In the genomic region with DNA sequence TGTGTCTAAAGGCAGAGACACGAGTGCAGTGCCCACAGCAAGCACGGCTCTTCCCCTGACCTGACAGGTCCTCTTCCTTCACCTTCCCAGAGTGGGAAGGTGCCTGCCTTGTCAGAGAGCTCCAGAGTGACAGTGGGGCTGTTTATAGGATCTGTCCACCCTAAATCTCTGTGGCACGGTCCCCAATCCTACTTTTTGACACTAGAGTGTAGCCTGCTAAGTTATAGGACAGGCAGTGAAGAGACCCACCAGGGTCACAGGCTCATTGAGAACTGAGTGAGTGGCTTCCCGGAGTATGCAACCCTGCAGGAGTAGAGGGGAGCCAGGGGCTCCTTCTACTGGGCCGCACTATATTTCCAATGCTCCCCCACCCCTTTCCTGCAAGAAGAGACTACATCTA, we compare ENCODE assay signal across 17 mouse cellular contexts. TPM values are rescaled to one million over a fixed set of nuclear protein-coding genes. Genes with fewer than 3 reads are reported as not detected.
DNase-seq lines count a peak whose midpoint lies in the region; ATAC-seq and TF ChIP-seq lines count a peak whose summit lies in the region.
"Had no signal": no experiment of that assay in that cellular context is flagged by ENCODE, and none has a peak within 500 bp of the region (broad histone marks: within the 10 kb centered on the region; RNA-seq: fewer than 3 reads in every experiment).

No protein-coding gene starts in this region.

- H3K9me3 ChIP-seq in lung, postnatal 0 days (ENCODE audit: low read length): no peaks in the 10 kb centered on the region
- H3K9me3 ChIP-seq: embryonic facial prominence, embryonic 12.5 days; neural tube, embryonic 12.5 days had no signal

- H3K27me3 ChIP-seq in lung, postnatal 0 days (replicated peaks; ENCODE audit: insufficient read depth, low read length): no peaks in the 10 kb centered on the region
- H3K27me3 ChIP-seq: embryonic facial prominence, embryonic 12.5 days; neural tube, embryonic 12.5 days had no signal

- no peak overlapping the region for H3K9ac ChIP-seq in lung, postnatal 0 days (replicated peaks; ENCODE audit: low read depth)
- H3K9ac ChIP-seq: embryonic facial prominence, embryonic 12.5 days; hindbrain, embryonic 14.5 days; neural tube, embryonic 12.5 days had no signal

- no peak for TF ChIP-seq EP300 in lung, postnatal 0 days (IDR thresholded peaks at IDR 0.05)

- H3K36me3 ChIP-seq in lung, postnatal 0 days (ENCODE audit: insufficient read depth, low read length): no peaks in the 10 kb centered on the region
- H3K36me3 ChIP-seq: neural tube, embryonic 12.5 days had no signal

- intact Hi-C loops in gastrocnemius, adult 2 months (cut with DNase I): no loop called here

- no peak for TF ChIP-seq CTCF in gastrocnemius, adult 2 months (IDR thresholded peaks at IDR 0.05)
- TF ChIP-seq CTCF in lung, postnatal 0 days (IDR thresholded peaks at IDR 0.05): no peak

- H3K4me2 ChIP-seq in lung, postnatal 0 days (replicated peaks; ENCODE audit: low read depth, low read length): 0 out of 2 replicates have a peak overlapping the region, but pooled peaks have one; percentile 27
- H3K4me2 ChIP-seq: embryonic facial prominence, embryonic 12.5 days; hindbrain, embryonic 14.5 days; neural tube, embryonic 12.5 days had no signal

- ATAC-seq in lung, postnatal 0 days: no peak

- peaks cover 7% of the 10 kb centered on the region; the same call in 1 of the 2 replicates for H3K4me1 ChIP-seq in lung, postnatal 0 days (ENCODE audit: insufficient read depth, low read depth, low read length)

- no peak for DNase-seq in gastrocnemius, adult 2 months
- no peak for DNase-seq in gastrocnemius, postnatal 25 days
- DNase-seq in kidney, adult 11 months: peak; percentile 2
- no peak for DNase-seq in kidney, adult 8-10 months
- no peak for DNase-seq in lung, postnatal 0 days (ENCODE audit: low spot score)
- DNase-seq in lung, adult 18-20 months: no peak
- DNase-seq in spleen, adult 12 weeks (ENCODE audit: low spot score): no peak
- no peak for DNase-seq in ovary, adult 18-20 months (ENCODE audit: low spot score)
- DNase-seq: adrenal gland, adult 8-10 months; cerebellum, postnatal 25 days; left cerebral cortex, postnatal 4 days; midbrain, embryonic 14.5 days; thymus, adult 2 months had no signal

- WGBS in lung, postnatal 0 days: 57% methylated on average over 5 of the region's 5 CpGs

- H3K4me3 ChIP-seq in gastrocnemius, adult 2 months: peak overlapping the region; percentile 88
- H3K4me3 ChIP-seq in lung, postnatal 0 days (ENCODE audit: low read depth, low read length): no peak overlapping the region
- H3K4me3 ChIP-seq: embryonic facial prominence, embryonic 12.5 days; neural tube, embryonic 12.5 days had no signal

- peak overlapping the region; percentile 96 for H3K27ac ChIP-seq in gastrocnemius, adult 2 months
- peak overlapping the region; percentile 93 for H3K27ac ChIP-seq in lung, postnatal 0 days (ENCODE audit: low read length)
- H3K27ac ChIP-seq: embryonic facial prominence, embryonic 12.5 days; hindbrain, embryonic 14.5 days; neural tube, embryonic 12.5 days had no signal

RNA-seq across cellular contexts. Expression of gene Cyp2d22, which starts 2.4 kb away (rescaled TPM):
- 10 to 100 TPM; 13.1 to 16.4 TPM for total RNA-seq in gastrocnemius, adult 2 months (2021)
- total RNA-seq in gastrocnemius, postnatal 25 days (2021): 10 to 100 TPM; 11.7 to 13.3 TPM
- 13.3 and 14.2 TPM in 2 replicates for polyA plus RNA-seq in lung, postnatal 0 days (2015; fragmentation: Nextera tagmentation; extraction: Ambion mirVana)

RNA-seq across cellular contexts. Expression of gene Cyp2d11, which starts 16.1 kb away (rescaled TPM):
- not detected for total RNA-seq in gastrocnemius, adult 2 months (2021)
- under 1 TPM in 1 of 2 experiments, not detected in 1; 0.27 TPM for total RNA-seq in gastrocnemius, postnatal 25 days (2021)
- polyA plus RNA-seq in lung, postnatal 0 days (2015; fragmentation: Nextera tagmentation; extraction: Ambion mirVana): not detected in 2 replicates
- total RNA-seq: left cerebral cortex, postnatal 4 days had no signal
- polyA plus RNA-seq: embryonic facial prominence, embryonic 12.5 days; forebrain, embryonic 11.5 days; hindbrain, embryonic 14.5 days; midbrain, embryonic 14.5 days; neural tube, embryonic 12.5 days; thymus, adult 2 months had no signal

RNA-seq across cellular contexts. Expression of gene Ndufa6, which starts 23.6 kb away (rescaled TPM):
- total RNA-seq in gastrocnemius, adult 2 months (2021): 100 to 1,000 TPM; 464 to 595 TPM
- 100 to 1,000 TPM; 489 to 502 TPM for total RNA-seq in gastrocnemius, postnatal 25 days (2021)
- polyA plus RNA-seq in lung, postnatal 0 days (2015; fragmentation: Nextera tagmentation; extraction: Ambion mirVana): 439 and 454 TPM in 2 replicates

RNA-seq across cellular contexts. Expression of gene Cyp2d10, which starts 29.3 kb away (rescaled TPM):
- not detected for total RNA-seq in gastrocnemius, adult 2 months (2021)
- not detected for total RNA-seq in gastrocnemius, postnatal 25 days (2021)
- not detected in 2 replicates for polyA plus RNA-seq in lung, postnatal 0 days (2015; fragmentation: Nextera tagmentation; extraction: Ambion mirVana)
- total RNA-seq: left cerebral cortex, postnatal 4 days had no signal
- polyA plus RNA-seq: embryonic facial prominence, embryonic 12.5 days; forebrain, embryonic 11.5 days; hindbrain, embryonic 14.5 days; midbrain, embryonic 14.5 days; neural tube, embryonic 12.5 days had no signal

RNA-seq across cellular contexts. Expression of gene Smdt1, which starts 38.9 kb away (rescaled TPM):
- total RNA-seq in gastrocnemius, adult 2 months (2021): 100 to 1,000 TPM; 134 to 141 TPM
- 100 to 1,000 TPM; 126 to 130 TPM for total RNA-seq in gastrocnemius, postnatal 25 days (2021)
- polyA plus RNA-seq in lung, postnatal 0 days (2015; fragmentation: Nextera tagmentation; extraction: Ambion mirVana): 241 and 276 TPM in 2 replicates
